Mouse (Mus musculus) G1E (cell line): ENCODE results near the gene Zfp459.
"Not testable (repeated sequence)": the region's sequence is repeated elsewhere in the genome, so short reads cannot be mapped to it uniquely, and the experiment has no call there.

ENCODE experiments used
- CTCF ChIP-seq: IDR thresholded peaks from 2 replicates; pipeline ENCODE4 v1.5.1; 2012; ENCODE audit warnings: low read depth, low read length, inconsistent platforms, mixed read lengths
- GATA1 ChIP-seq: IDR thresholded peaks from 2 replicates; pipeline ENCODE4 v1.6.1; 2012; ENCODE audit warnings: borderline replicate concordance, low read length, inconsistent platforms, mixed read lengths
- TAL1 ChIP-seq: conservative IDR thresholded peaks from 2 replicates; pipeline ENCODE4 v1.6.1; 2012; ENCODE audit warnings: low read depth, low read length, inconsistent platforms, mixed read lengths

DNA sequence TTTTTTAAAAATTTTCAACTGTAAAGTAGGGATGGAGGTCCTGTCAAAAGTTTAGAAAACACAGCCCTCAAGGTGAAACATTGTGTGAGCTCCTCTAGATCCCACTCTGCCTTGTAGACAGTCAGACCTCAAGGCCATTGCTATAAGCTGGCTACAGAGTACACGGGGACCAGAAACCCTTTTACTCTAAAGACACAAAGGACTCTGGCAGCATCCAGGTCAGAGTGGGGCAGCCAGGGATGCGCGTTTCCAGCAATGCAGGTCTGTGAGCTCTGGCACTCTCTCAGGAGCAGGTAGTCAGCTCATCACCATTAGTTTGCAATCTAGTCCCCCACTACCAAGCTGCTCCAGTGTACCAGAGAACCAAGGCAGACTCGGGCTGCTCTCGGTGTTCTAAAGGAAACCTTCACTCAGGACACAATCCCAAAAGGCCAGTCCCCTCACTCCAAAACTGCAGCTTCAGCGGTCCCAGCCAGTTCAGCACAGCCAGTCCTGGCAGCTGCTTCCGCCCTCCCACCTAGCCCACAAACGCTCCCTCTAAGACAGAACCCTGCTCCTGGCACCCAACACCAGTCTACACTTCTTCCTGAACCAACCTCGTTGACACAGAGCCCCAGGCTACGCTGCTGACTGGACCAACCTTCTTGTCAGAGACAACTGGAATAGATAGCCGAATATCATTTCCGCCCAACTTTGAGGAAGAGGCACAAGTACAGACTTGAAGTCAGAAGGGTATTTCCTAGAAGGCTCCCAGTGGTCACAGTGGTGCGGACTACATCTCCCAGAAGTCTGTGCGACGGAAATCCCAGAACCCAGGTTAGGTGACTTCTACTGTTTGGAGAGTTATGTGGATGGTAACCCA, 45.9 kb downstream of the Zfp459 start, which contains the start of the genes Gm28041 and Zfp456:
- not testable (repeated sequence) for TF ChIP-seq CTCF, GATA1, TAL1
